Mouse (Mus musculus) lung, postnatal 36 days (tissue): ENCODE measurements around the gene Rsph3b.
"Not testable (repeated sequence)": the region's sequence is repeated elsewhere in the genome, so short reads cannot be mapped to it uniquely, and the experiment has no call there.

Experiments
- DNase-seq: peaks from one replicate; pipeline ENCODE4 v3.0.0; 2022; ENCODE audit warnings: mixed read lengths

Rsph3b gene

GRCm38 (mm10) chr17:6958881-6959280, 10.4 kb upstream of the Rsph3b start:
- not testable (repeated sequence) for DNase-seq

- not testable (repeated sequence) for DNase-seq
Measured at GRCm38 (mm10) chr17:6948769-6949228, 317 bp upstream of the Rsph3b start.

GRCm38 (mm10) chr17:6947637-6947983, 872 bp downstream of the Rsph3b start:
- not testable (repeated sequence) for DNase-seq

DNA sequence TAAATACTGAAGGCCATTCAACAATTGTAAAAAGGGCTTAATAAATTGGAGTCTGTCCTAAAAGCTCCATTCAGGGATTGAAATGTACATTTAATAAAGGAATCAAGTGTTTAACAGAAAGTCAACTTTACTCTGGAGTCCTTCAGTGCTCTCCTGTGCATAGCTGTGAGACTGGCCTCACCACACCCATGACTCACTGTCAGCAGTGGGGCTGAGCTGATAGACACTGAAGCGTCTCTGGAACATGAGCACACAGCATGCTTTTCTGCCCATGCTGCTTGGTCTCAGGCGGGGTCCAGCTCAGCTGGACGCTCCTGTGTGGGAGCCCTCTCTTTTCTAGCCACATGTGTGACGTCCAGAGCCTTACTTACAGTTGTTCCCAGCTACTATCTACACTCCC, 5.9 kb downstream of the Rsph3b start:
- DNase-seq: not testable (repeated sequence)

GRCm38 (mm10) chr17:6931625-6932024, 16.9 kb downstream of the Rsph3b start:
- DNase-seq: not testable (repeated sequence)

DNA sequence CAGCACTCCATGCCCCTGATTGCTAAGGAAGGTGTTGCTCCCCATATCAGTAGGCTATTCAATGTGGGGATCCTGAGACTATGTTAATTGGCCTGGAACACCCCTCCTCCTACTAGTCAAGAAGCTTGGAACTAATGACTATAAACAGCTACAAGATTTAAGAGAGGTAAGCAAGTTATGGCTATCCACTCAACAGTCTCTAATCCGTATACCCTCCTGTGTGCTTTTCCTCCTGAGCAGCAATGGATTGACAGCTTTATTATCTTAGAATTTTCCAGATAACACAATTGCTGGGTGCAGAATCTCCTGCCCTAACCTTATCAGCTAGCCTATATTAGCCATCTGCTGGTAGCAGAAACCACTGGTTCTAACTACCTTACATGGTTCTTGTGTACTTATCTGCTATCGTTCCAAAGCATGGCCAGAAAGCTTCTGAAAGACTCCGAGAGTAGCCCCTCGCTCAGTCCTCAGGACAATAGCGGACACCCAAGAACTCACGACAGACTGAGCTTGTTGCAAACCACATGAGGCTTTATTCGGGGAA, 28.1 kb downstream of the Rsph3b start:
- not testable (repeated sequence) for DNase-seq

DNA sequence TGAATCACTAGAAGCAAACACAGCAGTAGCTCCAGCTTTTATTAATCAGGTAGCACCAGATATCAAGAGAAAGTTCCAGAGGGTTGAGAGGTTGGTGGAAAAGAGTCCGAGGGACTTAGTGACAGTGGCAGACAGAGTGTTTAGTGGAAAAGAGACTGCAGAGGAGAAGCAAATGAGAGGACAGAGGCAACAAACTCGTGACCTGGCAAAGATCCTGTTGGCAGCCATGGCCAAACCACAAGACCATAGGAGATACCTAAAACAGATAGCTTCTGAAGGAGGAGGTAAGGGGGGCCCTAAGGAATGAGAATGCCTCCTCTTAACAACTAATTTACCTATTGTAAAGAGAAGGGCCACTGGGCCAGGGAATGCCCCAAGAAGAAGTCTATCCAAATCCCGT, 29.1 kb downstream of the Rsph3b start:
- DNase-seq: not testable (repeated sequence)

GRCm38 (mm10) chr17:6915282-6915681, 33.2 kb downstream of the Rsph3b start:
- not testable (repeated sequence) for DNase-seq

- DNase-seq: not testable (repeated sequence)
Measured at GRCm38 (mm10) chr17:6914066-6914465, 34.4 kb downstream of the Rsph3b start.

GRCm38 (mm10) chr17:6900361-6900760, 48.1 kb downstream of the Rsph3b start:
- DNase-seq: not testable (repeated sequence)

- peak; percentile 42 for DNase-seq
Measured at GRCm38 (mm10) chr17:6897996-6898562, 50.4 kb downstream of the Rsph3b start.

- no peak for DNase-seq
Measured at GRCm38 (mm10) chr17:6896756-6897155, 51.7 kb downstream of the Rsph3b start.

- no peak for DNase-seq
Measured at GRCm38 (mm10) chr17:6893332-6893731, 55.1 kb downstream of the Rsph3b start.

DNA sequence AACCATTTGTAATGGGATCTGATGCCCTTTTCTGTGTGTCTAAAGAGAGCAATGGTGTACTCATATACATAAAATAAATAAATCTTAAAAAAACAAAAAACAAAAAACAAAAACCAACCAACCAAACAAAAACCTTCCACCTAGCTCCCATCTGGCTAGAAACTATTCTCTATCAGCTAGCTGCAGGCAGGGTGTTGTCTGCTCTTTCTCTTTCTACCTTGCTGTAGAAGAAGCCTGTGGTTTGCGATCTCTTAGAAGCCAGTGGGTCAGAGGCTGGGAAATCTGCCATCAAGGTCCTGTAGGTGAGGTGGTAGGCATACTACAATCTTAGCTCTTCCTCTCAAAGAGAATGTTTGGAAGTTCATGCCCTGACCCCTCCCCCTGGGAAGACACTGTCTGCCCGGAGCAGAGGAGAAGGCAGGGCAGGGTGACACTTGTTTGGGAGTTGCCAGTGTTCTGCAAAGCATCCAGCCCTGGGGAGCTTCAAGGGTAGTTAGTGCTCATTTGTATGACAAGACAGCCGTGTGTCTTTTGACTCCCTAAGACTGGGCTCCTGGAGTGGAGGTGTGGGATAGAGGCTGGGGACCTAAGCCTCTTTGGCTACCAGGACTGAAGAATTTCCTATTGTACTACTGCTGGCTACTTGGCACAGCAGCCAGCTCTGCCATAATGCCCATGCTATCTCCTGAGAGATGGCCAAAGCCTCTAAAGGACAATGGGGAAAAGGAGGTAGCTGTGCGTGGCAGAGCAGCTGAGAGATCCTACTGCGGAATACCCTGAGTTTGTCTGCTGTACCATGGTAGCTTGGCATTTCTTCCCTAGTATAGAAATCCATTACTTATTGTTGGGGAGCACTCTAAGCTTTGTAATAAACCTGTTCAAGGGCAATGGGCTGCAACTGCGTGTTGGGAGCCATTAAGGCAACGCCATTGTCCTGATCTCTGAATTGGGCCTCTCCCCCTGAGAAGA, 56.2 kb downstream of the Rsph3b start:
- DNase-seq: no peak

DNA sequence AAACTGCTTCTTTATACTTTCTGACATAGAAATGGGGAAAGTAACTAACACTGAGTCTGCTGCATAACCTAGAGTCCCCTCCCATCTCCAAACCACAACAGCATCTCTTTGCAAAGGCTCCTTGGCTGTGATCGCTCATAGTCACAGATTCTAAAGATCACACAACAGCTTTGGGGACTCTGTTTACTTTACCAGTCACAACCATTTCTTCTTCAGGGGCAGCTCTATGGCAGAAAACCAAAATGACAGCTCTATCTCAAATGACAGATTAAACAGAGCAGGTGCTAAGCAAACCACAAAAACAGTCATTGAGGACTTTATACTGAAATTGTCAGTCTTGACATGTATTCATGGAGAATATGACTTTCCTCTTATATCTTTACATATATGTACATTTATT, 62.0 kb downstream of the Rsph3b start:
- DNase-seq: no peak

GRCm38 (mm10) chr17:6884531-6884930, 64.0 kb downstream of the Rsph3b start:
- no peak for DNase-seq

- DNase-seq: no peak
Measured at GRCm38 (mm10) chr17:6881306-6881705, 67.2 kb downstream of the Rsph3b start.

DNA sequence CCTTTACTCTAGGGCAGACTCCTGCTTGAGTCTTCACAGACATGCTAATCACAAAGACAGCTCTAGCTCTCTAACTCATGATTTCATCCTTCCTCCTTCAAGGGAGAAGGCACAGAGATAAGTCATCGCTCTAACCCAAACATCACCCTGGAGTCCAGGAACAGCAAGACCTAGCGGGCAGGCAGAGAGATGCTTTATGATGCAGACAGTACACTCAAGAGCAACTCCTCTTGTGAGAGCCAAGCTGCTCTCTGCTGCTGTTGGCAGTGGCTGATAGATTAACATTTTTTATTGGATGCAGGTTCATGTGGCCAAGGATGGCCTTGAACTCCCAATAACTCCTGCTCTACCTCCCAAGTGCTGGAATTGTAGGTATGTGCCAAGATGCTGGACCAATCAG, 77.1 kb downstream of the Rsph3b start:
- no peak for DNase-seq

- peak; percentile 58 for DNase-seq
Measured at GRCm38 (mm10) chr17:6868810-6869209, 79.7 kb downstream of the Rsph3b start.

GRCm38 (mm10) chr17:6867740-6868139, 80.7 kb downstream of the Rsph3b start:
- peak; percentile 53 for DNase-seq

DNA sequence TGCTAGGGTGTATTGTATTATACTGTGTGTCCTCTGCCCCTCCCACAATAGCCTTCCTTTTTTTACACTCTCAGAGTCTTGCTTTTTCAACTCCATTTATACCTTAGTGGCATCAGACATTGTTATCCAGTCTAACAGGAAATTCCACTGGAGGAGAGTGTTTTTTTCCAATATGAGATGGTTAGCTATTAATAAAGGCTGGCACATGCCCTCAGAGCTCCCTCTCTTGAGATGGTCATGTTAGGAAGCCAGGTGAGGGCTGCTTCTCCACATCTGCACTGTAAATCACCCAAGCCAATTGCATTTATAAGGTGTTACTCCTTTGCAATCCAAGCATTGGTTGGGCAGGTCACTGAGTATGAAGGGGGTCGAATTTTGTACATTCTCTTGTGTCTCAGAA, 81.9 kb downstream of the Rsph3b start:
- peak; percentile 20 for DNase-seq

DNA sequence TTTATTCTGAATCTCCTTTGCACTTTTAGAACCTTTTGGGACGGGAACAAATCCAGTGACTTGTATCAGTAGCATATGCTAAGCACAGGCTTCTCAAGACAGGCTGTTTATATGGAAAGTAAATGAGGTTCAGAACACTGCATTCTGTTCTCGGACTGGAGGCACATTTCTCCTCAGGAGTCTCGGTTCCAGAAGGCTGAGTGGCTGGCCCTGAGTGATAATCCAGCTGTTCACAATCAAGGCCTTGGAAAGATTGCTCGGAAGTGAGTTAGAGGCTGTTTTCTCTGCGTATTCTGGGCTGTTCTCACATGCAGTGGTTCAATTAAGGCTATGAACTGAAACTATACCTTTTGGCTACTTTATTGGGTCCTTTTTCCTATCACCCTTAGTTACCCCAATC, 82.9 kb downstream of the Rsph3b start:
- DNase-seq: peak; percentile 49

DNA sequence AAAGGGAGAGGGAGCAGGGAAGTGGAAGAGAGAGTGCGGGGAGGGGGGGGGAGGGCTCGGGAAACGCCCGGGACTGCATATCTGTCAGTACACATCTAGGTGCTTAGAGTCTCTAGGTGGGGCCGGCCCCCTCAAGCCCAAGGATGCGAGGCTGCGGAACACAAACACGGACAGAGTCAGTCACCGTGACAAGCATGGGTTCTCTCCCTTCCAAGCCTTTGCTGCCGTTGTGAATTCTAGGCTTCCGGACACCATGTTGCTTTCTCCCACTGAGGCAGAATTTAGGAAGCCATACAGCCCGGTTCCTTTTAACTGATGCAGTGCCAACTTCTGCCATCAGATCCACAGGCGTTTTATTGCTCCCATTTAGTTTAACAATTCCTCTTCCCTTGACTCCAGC, 83.6 kb downstream of the Rsph3b start:
- DNase-seq: no peak

- DNase-seq: peak; percentile 69
Measured at GRCm38 (mm10) chr17:6863521-6863920, 85.0 kb downstream of the Rsph3b start.
